Mouse (Mus musculus) G1E (cell line): ENCODE results near the gene Fzd9.

Experiments used
- CTCF ChIP-seq: IDR thresholded peaks from 2 replicates; pipeline ENCODE4 v1.5.1; 2012; ENCODE audit warnings: low read depth, low read length, inconsistent platforms, mixed read lengths
- GATA1 ChIP-seq: IDR thresholded peaks from 2 replicates; pipeline ENCODE4 v1.6.1; 2012; ENCODE audit warnings: borderline replicate concordance, low read length, inconsistent platforms, mixed read lengths
- GATA2 ChIP-seq: IDR thresholded peaks from 2 replicates; pipeline ENCODE4 v1.6.1; 2012; ENCODE audit warnings: low read depth, low read length, inconsistent platforms, borderline replicate concordance
- POLR2AphosphoS5 ChIP-seq: IDR thresholded peaks from 2 replicates; pipeline ENCODE4 v1.6.1; 2012; ENCODE audit warnings: low read depth, low read length, inconsistent platforms; ENCODE audit not compliant: insufficient replicate concordance
- TAL1 ChIP-seq: conservative IDR thresholded peaks from 2 replicates; pipeline ENCODE4 v1.6.1; 2012; ENCODE audit warnings: low read depth, low read length, inconsistent platforms, mixed read lengths

DNA sequence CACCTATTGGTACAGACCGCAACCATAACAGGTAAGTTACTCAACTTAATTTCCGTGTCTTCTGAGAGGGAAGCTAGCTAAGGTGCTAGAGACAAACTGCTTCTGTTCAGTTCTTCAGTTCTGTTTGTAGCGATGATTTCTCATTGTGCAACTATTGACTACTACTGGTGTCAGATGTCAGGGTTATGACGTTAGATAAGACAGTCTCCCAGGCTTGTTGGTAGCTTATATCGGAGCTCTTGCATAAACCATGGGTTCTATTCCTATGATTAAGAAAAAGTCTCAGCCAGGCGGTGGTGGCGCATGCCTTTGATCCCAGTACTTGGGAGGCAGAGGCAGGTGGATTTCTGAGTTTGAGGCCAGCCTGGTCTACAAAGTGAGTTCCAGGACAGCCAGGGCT is 29.0 kb downstream of the Fzd9 start:
- TF ChIP-seq CTCF, result no peak
- TF ChIP-seq POLR2AphosphoS5, result no peak
- TF ChIP-seq GATA1, result no peak
- no peak for TF ChIP-seq TAL1
- TF ChIP-seq GATA2, result no peak
